Mouse (Mus musculus): ENCODE results near the gene Gm11238.
"Not testable (repeated sequence)": the region's sequence is repeated elsewhere in the genome, so short reads cannot be mapped to it uniquely, and the experiment has no call there.

Gm11238 gene

DNA sequence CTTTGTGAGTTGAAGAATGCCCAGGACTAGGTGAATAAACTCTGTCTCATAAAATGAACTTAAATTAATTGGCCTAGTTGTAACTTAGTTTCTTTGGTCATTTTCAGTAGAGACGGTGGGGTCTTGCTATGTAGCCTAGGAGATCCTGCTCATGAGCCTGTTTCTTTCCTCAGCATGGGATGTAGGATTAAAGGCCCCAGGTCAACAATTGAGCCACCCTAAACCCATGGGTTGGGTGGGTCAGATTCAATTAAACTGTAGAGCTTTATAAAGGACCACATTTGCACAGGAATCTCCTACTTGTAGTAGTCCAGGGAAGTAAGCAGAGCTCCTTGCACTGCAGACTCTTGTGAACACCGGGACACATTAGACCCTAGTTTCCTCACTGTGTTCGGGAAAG lies at the start of gene Gm11238:
Gene Gm11238, plus strand, starts transcription at position 301 of the 400 bp plus-strand sequence.
- not testable (repeated sequence) for DNase-seq

DNA sequence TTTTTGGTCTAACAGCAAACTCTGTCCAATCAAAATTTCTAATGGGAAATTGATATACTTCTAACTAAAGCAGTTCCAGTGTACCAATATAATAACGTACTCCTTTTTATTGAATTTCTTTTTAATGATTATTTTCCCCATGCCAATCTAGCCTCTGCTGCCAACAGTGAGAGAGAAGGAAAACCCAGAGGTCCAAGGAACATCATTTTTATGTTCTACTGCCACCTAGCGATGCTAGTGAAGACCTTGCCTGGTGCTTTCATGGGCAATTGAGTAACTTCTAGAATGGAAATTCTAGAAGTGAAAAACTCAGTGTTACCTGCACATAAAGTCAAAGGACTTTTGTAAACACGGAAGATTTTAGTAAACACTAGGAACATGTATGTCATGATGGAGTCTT lies 8.4 kb upstream of the Gm11238 start:
- no peak for DNase-seq

DNA sequence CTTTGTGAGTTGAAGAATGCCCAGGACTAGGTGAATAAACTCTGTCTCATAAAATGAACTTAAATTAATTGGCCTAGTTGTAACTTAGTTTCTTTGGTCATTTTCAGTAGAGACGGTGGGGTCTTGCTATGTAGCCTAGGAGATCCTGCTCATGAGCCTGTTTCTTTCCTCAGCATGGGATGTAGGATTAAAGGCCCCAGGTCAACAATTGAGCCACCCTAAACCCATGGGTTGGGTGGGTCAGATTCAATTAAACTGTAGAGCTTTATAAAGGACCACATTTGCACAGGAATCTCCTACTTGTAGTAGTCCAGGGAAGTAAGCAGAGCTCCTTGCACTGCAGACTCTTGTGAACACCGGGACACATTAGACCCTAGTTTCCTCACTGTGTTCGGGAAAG lies 15.0 kb downstream of the Gm11238 start, which contains the start of gene Gm11237:
Gene Gm11237, plus strand, starts transcription at position 301 of the 400 bp plus-strand sequence.
- DNase-seq, result not testable (repeated sequence)

DNA sequence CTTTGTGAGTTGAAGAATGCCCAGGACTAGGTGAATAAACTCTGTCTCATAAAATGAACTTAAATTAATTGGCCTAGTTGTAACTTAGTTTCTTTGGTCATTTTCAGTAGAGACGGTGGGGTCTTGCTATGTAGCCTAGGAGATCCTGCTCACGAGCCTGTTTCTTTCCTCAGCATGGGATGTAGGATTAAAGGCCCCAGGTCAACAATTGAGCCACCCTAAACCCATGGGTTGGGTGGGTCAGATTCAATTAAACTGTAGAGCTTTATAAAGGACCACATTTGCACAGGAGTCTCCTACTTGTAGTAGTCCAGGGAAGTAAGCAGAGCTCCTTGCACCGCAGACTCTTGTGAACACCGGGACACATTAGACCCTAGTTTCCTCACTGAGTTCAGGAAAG lies 30.1 kb downstream of the Gm11238 start, which contains the start of gene Gm11236:
Gene Gm11236, plus strand, starts transcription at position 301 of the 400 bp plus-strand sequence.
- not testable (repeated sequence) for DNase-seq

DNA sequence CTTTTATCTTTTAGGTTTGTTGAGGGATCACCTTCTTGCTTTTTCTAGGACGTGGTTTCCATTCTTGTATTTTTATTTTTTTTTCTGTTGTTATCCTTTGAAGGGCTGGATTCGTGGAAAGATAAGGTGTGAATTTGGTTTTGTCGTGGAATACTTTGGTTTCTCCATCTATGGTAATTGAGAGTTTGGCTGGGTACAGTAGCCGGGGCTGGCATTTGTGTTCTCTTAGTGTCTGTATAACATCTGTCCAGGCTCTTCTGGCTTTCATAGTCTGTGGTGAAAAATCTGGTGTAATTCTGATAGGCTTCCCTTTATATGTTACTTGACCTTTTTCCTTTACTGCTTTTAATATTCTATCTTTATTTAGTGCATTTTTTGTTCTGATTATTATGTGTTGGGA lies 54.2 kb downstream of the Gm11238 start:
- DNase-seq, result not testable (repeated sequence)

DNA sequence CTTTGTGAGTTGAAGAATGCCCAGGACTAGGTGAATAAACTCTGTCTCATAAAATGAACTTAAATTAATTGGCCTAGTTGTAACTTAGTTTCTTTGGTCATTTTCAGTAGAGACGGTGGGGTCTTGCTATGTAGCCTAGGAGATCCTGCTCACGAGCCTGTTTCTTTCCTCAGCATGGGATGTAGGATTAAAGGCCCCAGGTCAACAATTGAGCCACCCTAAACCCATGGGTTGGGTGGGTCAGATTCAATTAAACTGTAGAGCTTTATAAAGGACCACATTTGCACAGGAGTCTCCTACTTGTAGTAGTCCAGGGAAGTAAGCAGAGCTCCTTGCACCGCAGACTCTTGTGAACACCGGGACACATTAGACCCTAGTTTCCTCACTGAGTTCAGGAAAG lies 60.4 kb downstream of the Gm11238 start, which contains the start of gene Gm11239:
Gene Gm11239, plus strand, starts transcription at position 301 of the 400 bp plus-strand sequence.
- not testable (repeated sequence) for DNase-seq

DNA sequence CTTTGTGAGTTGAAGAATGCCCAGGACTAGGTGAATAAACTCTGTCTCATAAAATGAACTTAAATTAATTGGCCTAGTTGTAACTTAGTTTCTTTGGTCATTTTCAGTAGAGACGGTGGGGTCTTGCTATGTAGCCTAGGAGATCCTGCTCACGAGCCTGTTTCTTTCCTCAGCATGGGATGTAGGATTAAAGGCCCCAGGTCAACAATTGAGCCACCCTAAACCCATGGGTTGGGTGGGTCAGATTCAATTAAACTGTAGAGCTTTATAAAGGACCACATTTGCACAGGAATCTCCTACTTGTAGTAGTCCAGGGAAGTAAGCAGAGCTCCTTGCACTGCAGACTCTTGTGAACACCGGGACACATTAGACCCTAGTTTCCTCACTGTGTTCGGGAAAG lies 75.5 kb downstream of the Gm11238 start, which contains the start of gene Gm428:
Gene Gm428, plus strand, starts transcription at position 301 of the 400 bp plus-strand sequence.
- DNase-seq, result not testable (repeated sequence)
